In the genomic region with DNA sequence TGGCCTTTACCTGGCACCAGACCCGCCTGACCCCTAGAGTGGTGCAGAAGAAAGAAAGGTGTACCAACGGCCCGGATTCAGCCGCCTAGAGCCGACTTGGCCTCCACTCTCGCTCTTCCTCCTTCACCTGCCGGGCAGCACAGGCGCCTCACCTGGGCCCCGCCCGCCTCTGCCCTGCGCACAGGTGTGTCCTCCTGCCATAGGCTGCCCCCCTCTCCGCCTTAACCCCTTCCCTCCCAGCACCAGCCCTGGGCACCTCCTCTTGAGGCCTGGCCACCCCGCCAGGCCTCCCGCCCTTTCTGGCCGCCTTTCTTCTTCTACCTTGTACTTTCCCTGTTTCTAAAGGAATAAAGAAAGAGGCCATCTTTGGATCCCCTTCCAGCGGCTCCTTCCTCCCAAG, we compare ENCODE assay signal across 11 mouse cellular contexts. TPM values are rescaled to one million over a fixed set of nuclear protein-coding genes. Genes with fewer than 3 reads are reported as not detected.
DNase-seq lines count a peak whose midpoint lies in the region; ATAC-seq and TF ChIP-seq lines count a peak whose summit lies in the region.
"Had no signal": no experiment of that assay in that cellular context is flagged by ENCODE, and none has a peak within 500 bp of the region (broad histone marks: within the 10 kb centered on the region; RNA-seq: fewer than 3 reads in every experiment).

No protein-coding gene starts in this region.

- peak overlapping the region; percentile 56 for H3K4me2 ChIP-seq in lung, embryonic 14.5 days
- no peak overlapping the region for H3K4me2 ChIP-seq in forebrain, embryonic 14.5 days (ENCODE audit: low read length)

- H3K27me3 ChIP-seq in cerebellum, adult 2 months (ENCODE audit: control insufficient read depth, insufficient read depth, low read length): no peaks in the 10 kb centered on the region
- no peaks in the 10 kb centered on the region for H3K27me3 ChIP-seq in lung, embryonic 14.5 days (ENCODE audit: insufficient read depth, low read length)
- no peaks in the 10 kb centered on the region for H3K27me3 ChIP-seq in forebrain, embryonic 14.5 days (replicated peaks; ENCODE audit: control insufficient read depth, insufficient read depth, low read length)

- ATAC-seq in lung, embryonic 14.5 days (ENCODE audit: insufficient read depth): peak; percentile 48
- ATAC-seq in forebrain, embryonic 14.5 days: no peak
- ATAC-seq: activated CD4-positive, CD25-positive, alpha-beta regulatory T cell, adult 4 months; hindbrain, embryonic 16.5 days had no signal

- no peak overlapping the region for H3K27ac ChIP-seq in cerebellum, adult 2 months (ENCODE audit: insufficient read depth, low read length)
- peak overlapping the region; percentile 81 for H3K27ac ChIP-seq in lung, embryonic 14.5 days (ENCODE audit: low read depth)
- H3K27ac ChIP-seq in forebrain, embryonic 14.5 days (ENCODE audit: low read depth, low read length): no peak overlapping the region

- no peak for TF ChIP-seq POLR2A in cerebellum, adult 2 months (IDR thresholded peaks at IDR 0.05; ENCODE audit: borderline replicate concordance, insufficient read depth, low read length)

- H3K9ac ChIP-seq in lung, embryonic 14.5 days: peak overlapping the region; percentile 57
- H3K9ac ChIP-seq in forebrain, embryonic 14.5 days (ENCODE audit: low read length): no peak overlapping the region

- H3K9me3 ChIP-seq in lung, embryonic 14.5 days (ENCODE audit: low read depth, low read length): no peaks in the 10 kb centered on the region
- H3K9me3 ChIP-seq in forebrain, embryonic 14.5 days (replicated peaks; ENCODE audit: control insufficient read depth, low read length): no peaks in the 10 kb centered on the region

- 72% methylated on average over 16 of the region's 16 CpGs for WGBS in cerebellum, adult 2 months
- WGBS in lung, embryonic 14.5 days: 53% methylated on average over 15 of the region's 16 CpGs
- 60% methylated on average over 15 of the region's 16 CpGs for WGBS in forebrain, embryonic 14.5 days

- TF ChIP-seq CTCF in cerebellum, adult 2 months (IDR thresholded peaks at IDR 0.05; ENCODE audit: borderline replicate concordance, insufficient read depth, low read depth, low read length): no peak
- no peak for TF ChIP-seq CTCF in lung, embryonic 14.5 days (IDR thresholded peaks at IDR 0.05; ENCODE audit: low read depth)

- no peak overlapping the region for H3K4me3 ChIP-seq in cerebellum, adult 2 months (replicated peaks; ENCODE audit: insufficient read depth, low read depth, low read length)
- H3K4me3 ChIP-seq in lung, embryonic 14.5 days (ENCODE audit: low read depth, low read length): peak overlapping the region; percentile 43
- no peak overlapping the region for H3K4me3 ChIP-seq in forebrain, embryonic 14.5 days (ENCODE audit: low read depth, low read length)

- peak; percentile 6 for DNase-seq in cerebellum, adult 9-11 months
- no peak for DNase-seq in cerebellum, adult 2 months
- peak; percentile 92 for DNase-seq in urinary bladder, postnatal 14 days (ENCODE audit: low spot score)
- no peak for DNase-seq in urinary bladder, adult 2 months (ENCODE audit: low spot score)
- peak; percentile 72 for DNase-seq in lung, embryonic 14.5 days
- no peak for DNase-seq in frontal cortex, postnatal 10 days (ENCODE audit: low spot score in 2 of 2)
- DNase-seq in cerebellum, postnatal 14 days: no peak
- DNase-seq in forebrain, embryonic 14.5 days (ENCODE audit: low spot score): no peak
- DNase-seq: embryo, embryonic 11 days had no signal

- H3K4me1 ChIP-seq in cerebellum, adult 2 months (ENCODE audit: control insufficient read depth, insufficient read depth, low read length): peaks cover 4% of the 10 kb centered on the region; the same call in 1 of the 2 replicates
- peaks cover 1% of the 10 kb centered on the region; the same call in 1 of the 2 replicates for H3K4me1 ChIP-seq in lung, embryonic 14.5 days (ENCODE audit: insufficient read depth)
- no peaks in the 10 kb centered on the region for H3K4me1 ChIP-seq in forebrain, embryonic 14.5 days (ENCODE audit: control insufficient read depth, insufficient read depth, low read length)

- H3K36me3 ChIP-seq in lung, embryonic 14.5 days (ENCODE audit: insufficient read depth): peaks cover 41% of the 10 kb centered on the region
- H3K36me3 ChIP-seq in forebrain, embryonic 14.5 days (ENCODE audit: control insufficient read depth, insufficient read depth, low read length): peaks cover 36% of the 10 kb centered on the region

RNA-seq across cellular contexts. Expression of a gene that starts 6.6 kb away (rescaled TPM):
- 114 and 115 TPM in 2 replicates for polyA plus RNA-seq in cerebellum, adult 2 months (2012; rRNA removed)
- polyA plus RNA-seq in urinary bladder, adult 2 months (2012; rRNA removed): 111 and 120 TPM in 2 replicates
- 354 and 377 TPM in 2 replicates for polyA plus RNA-seq in lung, embryonic 14.5 days (2014; fragmentation: Nextera tagmentation; extraction: Ambion mirVana)
- polyA plus RNA-seq in forebrain, embryonic 14.5 days (2014; fragmentation: Nextera tagmentation; extraction: Ambion mirVana): 237 and 245 TPM in 2 replicates

RNA-seq across cellular contexts. Expression of a gene that starts 6.7 kb away (rescaled TPM):
- 93.3 and 101 TPM in 2 replicates for polyA plus RNA-seq in cerebellum, adult 2 months (2012; rRNA removed)
- 73.3 and 84.5 TPM in 2 replicates for polyA plus RNA-seq in urinary bladder, adult 2 months (2012; rRNA removed)
- 214 and 228 TPM in 2 replicates for polyA plus RNA-seq in lung, embryonic 14.5 days (2014; fragmentation: Nextera tagmentation; extraction: Ambion mirVana)
- 166 and 186 TPM in 2 replicates for polyA plus RNA-seq in forebrain, embryonic 14.5 days (2014; fragmentation: Nextera tagmentation; extraction: Ambion mirVana)

RNA-seq across cellular contexts. Expression of a gene that starts 19.8 kb away (rescaled TPM):
- polyA plus RNA-seq in cerebellum, adult 2 months (2012; rRNA removed): 2.2 and 2.4 TPM in 2 replicates
- 17.0 and 18.2 TPM in 2 replicates for polyA plus RNA-seq in urinary bladder, adult 2 months (2012; rRNA removed)
- polyA plus RNA-seq in lung, embryonic 14.5 days (2014; fragmentation: Nextera tagmentation; extraction: Ambion mirVana): 12.1 and 12.6 TPM in 2 replicates
- 4.7 TPM in 2 replicates for polyA plus RNA-seq in forebrain, embryonic 14.5 days (2014; fragmentation: Nextera tagmentation; extraction: Ambion mirVana)

RNA-seq across cellular contexts. Expression of a gene that starts 22.5 kb away (rescaled TPM):
- 320 and 329 TPM in 2 replicates for polyA plus RNA-seq in cerebellum, adult 2 months (2012; rRNA removed)
- 214 and 229 TPM in 2 replicates for polyA plus RNA-seq in urinary bladder, adult 2 months (2012; rRNA removed)
- 429 and 440 TPM in 2 replicates for polyA plus RNA-seq in lung, embryonic 14.5 days (2014; fragmentation: Nextera tagmentation; extraction: Ambion mirVana)
- polyA plus RNA-seq in forebrain, embryonic 14.5 days (2014; fragmentation: Nextera tagmentation; extraction: Ambion mirVana): 722 and 848 TPM in 2 replicates

RNA-seq across cellular contexts. Expression of a gene that starts 37.1 kb away (rescaled TPM):
- polyA plus RNA-seq in cerebellum, adult 2 months (2012; rRNA removed): not detected in 2 replicates
- not detected in 2 replicates for polyA plus RNA-seq in urinary bladder, adult 2 months (2012; rRNA removed)
- polyA plus RNA-seq in lung, embryonic 14.5 days (2014; fragmentation: Nextera tagmentation; extraction: Ambion mirVana): not detected in 2 replicates
- polyA plus RNA-seq in forebrain, embryonic 14.5 days (2014; fragmentation: Nextera tagmentation; extraction: Ambion mirVana): not detected in 2 replicates
- polyA plus RNA-seq: activated CD4-positive, CD25-positive, alpha-beta regulatory T cell, adult 4 months; hindbrain, embryonic 16.5 days had no signal

Comparison
In these comparisons a context has a peak if more than half of its experiments do, and no peak if none do; other contexts are left out.
1. DNase-seq: peak in cerebellum, adult 9-11 months (single experiment), urinary bladder, postnatal 14 days (single experiment) and lung, embryonic 14.5 days (single experiment); none in cerebellum, adult 2 months (0 of 2), urinary bladder, adult 2 months (single experiment), frontal cortex, postnatal 10 days (0 of 2), cerebellum, postnatal 14 days (0 of 2) and forebrain, embryonic 14.5 days (single experiment).